Mouse (Mus musculus) liver, embryonic 15.5 days (tissue): ENCODE measurements at regions not wholly inside any gene's neighbourhood (a gene's known extent, or its start where the extent isn't known, plus 50 kb on each side); places are given as distances from the start of the nearest gene placed in this dataset.

Source experiments
- ATAC-seq: fragments of 200-750 bp; cut with Nextera tagmentation; 2 replicates; pipeline ENCODE4 v1.8.0; 2017; ENCODE audit warnings: moderate number of reproducible peaks, mild to moderate bottlenecking, moderate library complexity; ENCODE audit not compliant: insufficient read depth
- H3K27ac ChIP-seq: fragments of 300-500 bp; sonication (generic); replicated peaks from 2 replicates; pipeline ENCODE4 v1.5.1; 2015; ENCODE audit warnings: mild to moderate bottlenecking, inconsistent platforms
- H3K27me3 ChIP-seq: fragments of 300-500 bp; sonication (generic); 2 replicates; pipeline ENCODE4 v1.6.1; 2015; ENCODE audit warnings: mild to moderate bottlenecking, inconsistent platforms
- H3K36me3 ChIP-seq: fragments of 300-500 bp; sonication (generic); replicated peaks from 2 replicates; pipeline ENCODE4 v1.6.1; 2015; ENCODE audit warnings: moderate library complexity, mild to moderate bottlenecking, inconsistent platforms
- H3K4me1 ChIP-seq: fragments of 300-500 bp; sonication (generic); replicated peaks from 2 replicates; pipeline ENCODE4 v1.6.1; 2015; ENCODE audit warnings: inconsistent platforms
- H3K4me2 ChIP-seq: fragments of 300-500 bp; sonication (generic); 2 replicates; pipeline ENCODE4 v1.6.1; 2015; ENCODE audit warnings: moderate library complexity, mild to moderate bottlenecking, inconsistent platforms
- H3K4me3 ChIP-seq: fragments of 300-500 bp; sonication (generic); replicated peaks from 2 replicates; pipeline ENCODE4 v1.5.1; 2015; ENCODE audit warnings: mild to moderate bottlenecking, inconsistent platforms
- H3K9ac ChIP-seq: fragments of 300-500 bp; sonication (generic); 2 replicates; pipeline ENCODE4 v1.6.1; 2015; ENCODE audit warnings: moderate library complexity, mild to moderate bottlenecking, inconsistent platforms
- H3K9me3 ChIP-seq: fragments of 300-500 bp; sonication (generic); replicated peaks from 2 replicates; pipeline ENCODE4 v1.6.1; 2016; ENCODE audit warnings: inconsistent platforms
- WGBS: fragments of 180-500 bp; shearing (Covaris S2); methylation state at CpG from one replicate; pipeline ENCODE4 v1.1.7; 2015; ENCODE audit warnings: mixed read lengths; ENCODE audit not compliant: insufficient replicate concordance; 5-methylcytosine and 5-hydroxymethylcytosine counted together

- Histone ChIP-seq H3K4me2 (no peak overlapping the region), H3K4me1 (no peaks in the 10 kb centered on the region), H3K4me3 (no peak overlapping the region), H3K27me3 (no peaks in the 10 kb centered on the region), H3K9ac (no peak overlapping the region), H3K27ac (no peak overlapping the region), H3K36me3 (no peaks in the 10 kb centered on the region), H3K9me3 (no peaks in the 10 kb centered on the region)
- ATAC-seq = no peak
- WGBS = 68% methylated on average over 5 of the region's 10 CpGs
Observed at GRCm38 (mm10) chr12:13134168-13134567, 114.8 kb downstream of the Ddx1 start.

GRCm38 (mm10) chr12:13129677-13130082 is 119.3 kb downstream of the Ddx1 start:
- Histone ChIP-seq H3K9ac (no peak overlapping the region), H3K4me1 (no peaks in the 10 kb centered on the region), H3K9me3 (no peaks in the 10 kb centered on the region), H3K27ac (no peak overlapping the region), H3K36me3 (no peaks in the 10 kb centered on the region), H3K4me2 (no peak overlapping the region), H3K27me3 (no peaks in the 10 kb centered on the region), H3K4me3 (no peak overlapping the region)
- no peak for ATAC-seq
- 71% methylated on average over 8 of the region's 8 CpGs for WGBS

- Histone ChIP-seq H3K9ac (no peak overlapping the region), H3K36me3 (no peaks in the 10 kb centered on the region), H3K4me2 (no peak overlapping the region), H3K4me3 (no peak overlapping the region), H3K27me3 (no peaks in the 10 kb centered on the region), H3K4me1 (no peaks in the 10 kb centered on the region), H3K9me3 (no peaks in the 10 kb centered on the region), H3K27ac (no peak overlapping the region)
- ATAC-seq = no peak
- WGBS = 56% methylated on average over 11 of the region's 11 CpGs
Observed at GRCm38 (mm10) chr12:13127407-13127806, 121.6 kb downstream of the Ddx1 start.

- WGBS = 81% methylated on average over 1 of the region's 1 CpGs
- H3K4me2 ChIP-seq = no peak overlapping the region
- no peak overlapping the region for H3K4me3 ChIP-seq
- ATAC-seq = no peak
- H3K27ac ChIP-seq = no peak overlapping the region
- H3K4me1 ChIP-seq = no peaks in the 10 kb centered on the region
- no peak overlapping the region for H3K9ac ChIP-seq
- H3K27me3 ChIP-seq = no peaks in the 10 kb centered on the region
- H3K36me3 ChIP-seq = no peaks in the 10 kb centered on the region
- no peaks in the 10 kb centered on the region for H3K9me3 ChIP-seq
Observed at GRCm38 (mm10) chr12:13125054-13125453, 124.0 kb downstream of the Ddx1 start.

- H3K4me2 ChIP-seq = no peak overlapping the region
- 25% methylated on average over 9 of the region's 9 CpGs for WGBS
- no peaks in the 10 kb centered on the region for H3K4me1 ChIP-seq
- no peak for ATAC-seq
- no peak overlapping the region for H3K9ac ChIP-seq
- H3K9me3 ChIP-seq = no peaks in the 10 kb centered on the region
- no peaks in the 10 kb centered on the region for H3K36me3 ChIP-seq
- H3K4me3 ChIP-seq = no peak overlapping the region
- no peaks in the 10 kb centered on the region for H3K27me3 ChIP-seq
- no peak overlapping the region for H3K27ac ChIP-seq
Observed at GRCm38 (mm10) chr12:13122282-13122681, 126.7 kb downstream of the Ddx1 start.

- Histone ChIP-seq H3K4me2 (no peak overlapping the region), H3K36me3 (no peaks in the 10 kb centered on the region), H3K9me3 (no peaks in the 10 kb centered on the region), H3K27me3 (no peaks in the 10 kb centered on the region), H3K4me3 (no peak overlapping the region), H3K9ac (no peak overlapping the region), H3K27ac (no peak overlapping the region), H3K4me1 (no peaks in the 10 kb centered on the region)
- WGBS = 45% methylated on average over 7 of the region's 7 CpGs
- no peak for ATAC-seq
Observed at GRCm38 (mm10) chr12:13120581-13120980, 128.4 kb downstream of the Ddx1 start.

- no peak for ATAC-seq
- Histone ChIP-seq H3K9ac (no peak overlapping the region), H3K27ac (no peak overlapping the region), H3K4me1 (no peaks in the 10 kb centered on the region), H3K9me3 (no peaks in the 10 kb centered on the region), H3K4me3 (no peak overlapping the region), H3K4me2 (no peak overlapping the region), H3K36me3 (no peaks in the 10 kb centered on the region), H3K27me3 (no peaks in the 10 kb centered on the region)
- WGBS = 59% methylated on average over 3 of the region's 3 CpGs
Observed at GRCm38 (mm10) chr12:13119653-13120052, 129.4 kb downstream of the Ddx1 start.

GRCm38 (mm10) chr12:13118026-13118425 is 131.0 kb downstream of the Ddx1 start:
- ATAC-seq = no peak
- H3K4me1 ChIP-seq = no peaks in the 10 kb centered on the region
- WGBS = 47% methylated on average over 9 of the region's 9 CpGs
- H3K9ac ChIP-seq = no peak overlapping the region
- no peaks in the 10 kb centered on the region for H3K36me3 ChIP-seq
- H3K9me3 ChIP-seq = no peaks in the 10 kb centered on the region
- no peak overlapping the region for H3K27ac ChIP-seq
- H3K27me3 ChIP-seq = no peaks in the 10 kb centered on the region
- H3K4me3 ChIP-seq = no peak overlapping the region
- H3K4me2 ChIP-seq = no peak overlapping the region

GRCm38 (mm10) chr12:13114341-13114740 is 134.7 kb downstream of the Ddx1 start:
- WGBS = 47% methylated on average over 4 of the region's 4 CpGs
- H3K27me3 ChIP-seq = no peaks in the 10 kb centered on the region
- no peak for ATAC-seq

GRCm38 (mm10) chr12:13106931-13107330 is 142.1 kb downstream of the Ddx1 start:
- no peaks in the 10 kb centered on the region for H3K27me3 ChIP-seq
- no peaks in the 10 kb centered on the region for H3K9me3 ChIP-seq
- 54% methylated on average over 3 of the region's 3 CpGs for WGBS
- no peak for ATAC-seq
- no peak overlapping the region for H3K9ac ChIP-seq
- no peak overlapping the region for H3K4me3 ChIP-seq
- H3K4me2 ChIP-seq = no peak overlapping the region
- no peak overlapping the region for H3K27ac ChIP-seq
- H3K4me1 ChIP-seq = no peaks in the 10 kb centered on the region
- H3K36me3 ChIP-seq = no peaks in the 10 kb centered on the region

More at GRCm38 (mm10) chr12:13114341-13114740, 134.7 kb downstream of the Ddx1 start:
- H3K4me1 ChIP-seq = no peaks in the 10 kb centered on the region
- no peaks in the 10 kb centered on the region for H3K36me3 ChIP-seq
- no peak overlapping the region for H3K27ac ChIP-seq
- H3K4me3 ChIP-seq = no peak overlapping the region
- no peak overlapping the region for H3K4me2 ChIP-seq
- H3K9ac ChIP-seq = no peak overlapping the region
- no peaks in the 10 kb centered on the region for H3K9me3 ChIP-seq

GRCm38 (mm10) chr12:13100505-13101354 is 148.3 kb downstream of the Ddx1 start:
- Histone ChIP-seq H3K4me2 (no peak overlapping the region), H3K27ac (no peak overlapping the region), H3K36me3 (no peaks in the 10 kb centered on the region), H3K9ac (no peak overlapping the region), H3K27me3 (no peaks in the 10 kb centered on the region), H3K4me3 (no peak overlapping the region), H3K9me3 (no peaks in the 10 kb centered on the region), H3K4me1 (no peaks in the 10 kb centered on the region)
- WGBS = 44% methylated on average over 12 of the region's 12 CpGs
- ATAC-seq = no peak
